ENCODE assay signal across 8 mouse cellular contexts in genomic region chr14:101640153-101640843, GRCm38 (mm10). TPM values are rescaled to one million over a fixed set of nuclear protein-coding genes. Genes with fewer than 3 reads are reported as not detected.
DNase-seq lines count a peak whose midpoint lies in the region; ATAC-seq lines count a peak whose summit lies in the region.

Gene Commd6 (minus strand): TSS chr14:101640686.

- H3K36me3 ChIP-seq in hindbrain, embryonic 15.5 days, result peaks cover 4% of the 10 kb centered on the region

- H3K27me3 ChIP-seq in hindbrain, embryonic 15.5 days, result no peaks in the 10 kb centered on the region

- H3K27ac ChIP-seq in hindbrain, embryonic 15.5 days (replicated peaks), result peak within 1 kb of the TSS; percentile 88

- peak within 1 kb of the TSS; percentile 71 for H3K4me2 ChIP-seq in hindbrain, embryonic 15.5 days

- under 1% methylated on average over 38 of the region's 39 CpGs for WGBS in hindbrain, embryonic 15.5 days

- H3K9me3 ChIP-seq in hindbrain, embryonic 15.5 days, result no peaks in the 10 kb centered on the region

- H3K4me3 ChIP-seq in hindbrain, embryonic 15.5 days, result peak within 1 kb of the TSS; percentile 68

- DNase-seq in R1 (ENCODE audit: low read depth, low spot score), result peak; percentile 96
- DNase-seq in cerebellum, postnatal 25 days, result peak; percentile 91 to 93
- peak; percentile 91 to 95 for DNase-seq in frontal cortex, postnatal 36 days (ENCODE audit: low spot score in 2 of 2)
- DNase-seq in left cerebral cortex, adult 11 months (ENCODE audit: low spot score), result peak; percentile 91
- DNase-seq in lung, postnatal 4 days, result peak; percentile 92 to 93
- peak; percentile 84 for DNase-seq in retina, postnatal 7 days (ENCODE audit: low read depth, low spot score)
- DNase-seq in urinary bladder, adult 2 months (ENCODE audit: low spot score), result peak; percentile 72

- peak; percentile 99 for ATAC-seq in hindbrain, embryonic 15.5 days (ENCODE audit: low FRiP score, low read depth)

- H3K4me1 ChIP-seq in hindbrain, embryonic 15.5 days (replicated peaks), result peaks cover 14% of the 10 kb centered on the region

- H3K9ac ChIP-seq in hindbrain, embryonic 15.5 days, result peak within 1 kb of the TSS; percentile 80

RNA-seq across cellular contexts. Expression of gene Commd6, which starts in this region (rescaled TPM):
- 88.1 and 93.4 TPM in 2 replicates for polyA plus RNA-seq in hindbrain, embryonic 15.5 days (2015; fragmentation: Nextera tagmentation; extraction: Ambion mirVana)
- polyA plus RNA-seq in urinary bladder, adult 2 months (2012; rRNA removed), result 48.4 and 65.1 TPM in 2 replicates

Comparison
In these comparisons a context has a peak if more than half of its experiments do, and no peak if none do; other contexts are left out.
1. Peak in every context shown above with its lines: DNase-seq, ATAC-seq, H3K4me3 ChIP-seq and H3K27ac ChIP-seq.